Mouse (Mus musculus) kidney, embryonic 16.5 days (tissue): Measurements from ENCODE around the gene Ddo. TPM values are rescaled to one million over a fixed set of nuclear protein-coding genes. Genes with fewer than 3 reads are reported as not detected.

Experiments used
- ATAC-seq: fragments of 200-750 bp; cut with Nextera tagmentation; 2 replicates; pipeline ENCODE4 v1.8.0; 2017; ENCODE audit warnings: moderate TSS enrichment; ENCODE audit not compliant: low FRiP score, low TSS enrichment
- H3K27ac ChIP-seq: fragments of 300-500 bp; sonication (generic); 2 replicates; pipeline ENCODE4 v1.5.1; 2014; ENCODE audit warnings: low read length
- H3K27me3 ChIP-seq: fragments of 300-500 bp; sonication (generic); 2 replicates; pipeline ENCODE4 v1.6.1; 2014; ENCODE audit warnings: low read length, control low read depth, mixed read lengths; ENCODE audit not compliant: insufficient read depth
- H3K36me3 ChIP-seq: fragments of 300-500 bp; sonication (generic); 2 replicates; pipeline ENCODE4 v1.6.1; 2014; ENCODE audit warnings: low read length, control low read depth, mixed read lengths; ENCODE audit not compliant: insufficient read depth
- H3K4me1 ChIP-seq: fragments of 300-500 bp; sonication (generic); 2 replicates; pipeline ENCODE4 v1.6.1; 2014; ENCODE audit warnings: low read length, control low read depth, mixed read lengths; ENCODE audit not compliant: insufficient read depth
- H3K4me2 ChIP-seq: fragments of 300-500 bp; sonication (generic); replicated peaks from 2 replicates; pipeline ENCODE4 v1.6.1; 2014; ENCODE audit warnings: low read depth, low read length
- H3K4me3 ChIP-seq: fragments of 300-500 bp; sonication (generic); 2 replicates; pipeline ENCODE4 v1.5.1; 2014; ENCODE audit warnings: mild to moderate bottlenecking, low read length
- H3K9ac ChIP-seq: fragments of 300-500 bp; sonication (generic); replicated peaks from 2 replicates; pipeline ENCODE4 v1.6.1; 2014; ENCODE audit warnings: low read length
- H3K9me3 ChIP-seq: fragments of 300-500 bp; sonication (generic); 2 replicates; pipeline ENCODE4 v1.6.1; 2016; ENCODE audit warnings: low read length, control low read depth
- WGBS: fragments of 180-500 bp; shearing (Covaris S2); extraction: QIAGEN DNeasy Blood & Tissue Kit; methylation state at CpG from one replicate; pipeline ENCODE4 v1.1.7; 2014; 5-methylcytosine and 5-hydroxymethylcytosine counted together
- polyA plus RNA-seq: library from polyadenylated mRNA; unstranded; fragments of >200 nt; fragmentation: Nextera tagmentation; extraction: Ambion mirVana; gene quantifications from 2 replicates; pipeline ENCODE4 v1.2.1, GENCODE M21; 2015

The Ddo gene
- polyA plus RNA-seq, 1 experiment from 2014 or later = 0.74 TPM

GRCm38 (mm10) chr10:40724342-40724741 is 94.5 kb downstream of the Ddo start:
- Histone ChIP-seq H3K4me3 (no peak overlapping the region), H3K27me3 (no peaks in the 10 kb centered on the region), H3K4me1 (no peaks in the 10 kb centered on the region; the same call in 1 of the 2 replicates), H3K4me2 (no peak overlapping the region), H3K36me3 (no peaks in the 10 kb centered on the region), H3K9ac (no peak overlapping the region), H3K27ac (peak overlapping the region; percentile 22; the same call in 1 of the 2 replicates), H3K9me3 (no peaks in the 10 kb centered on the region)
- ATAC-seq = peak; percentile 39; the same call in 1 of the 2 replicates
- 38% methylated on average over 6 of the region's 6 CpGs for WGBS

GRCm38 (mm10) chr10:40725066-40725465 is 95.3 kb downstream of the Ddo start:
- H3K27ac ChIP-seq = no peak overlapping the region
- H3K27me3 ChIP-seq = no peaks in the 10 kb centered on the region
- H3K4me1 ChIP-seq = no peaks in the 10 kb centered on the region; the same call in 1 of the 2 replicates
- no peaks in the 10 kb centered on the region for H3K9me3 ChIP-seq
- H3K4me3 ChIP-seq = no peak overlapping the region
- no peak overlapping the region for H3K4me2 ChIP-seq
- no peak overlapping the region for H3K9ac ChIP-seq
- 54% methylated on average over 4 of the region's 4 CpGs for WGBS
- no peaks in the 10 kb centered on the region for H3K36me3 ChIP-seq
- no peak; the same call in 1 of the 2 replicates for ATAC-seq

- H3K36me3 ChIP-seq = no peaks in the 10 kb centered on the region
- ATAC-seq = no peak
- no peak overlapping the region for H3K9ac ChIP-seq
- H3K9me3 ChIP-seq = no peaks in the 10 kb centered on the region
- no peaks in the 10 kb centered on the region for H3K27me3 ChIP-seq
- H3K4me2 ChIP-seq = no peak overlapping the region
- no peak overlapping the region for H3K27ac ChIP-seq
- WGBS = 57% methylated on average over 4 of the region's 4 CpGs
- no peaks in the 10 kb centered on the region; the same call in 1 of the 2 replicates for H3K4me1 ChIP-seq
- H3K4me3 ChIP-seq = no peak overlapping the region
Measured at GRCm38 (mm10) chr10:40725471-40725870, 95.7 kb downstream of the Ddo start.

GRCm38 (mm10) chr10:40726288-40726902 is 96.6 kb downstream of the Ddo start:
- no peaks in the 10 kb centered on the region; the same call in 1 of the 2 replicates for H3K4me1 ChIP-seq
- H3K27me3 ChIP-seq = no peaks in the 10 kb centered on the region
- no peak overlapping the region for H3K27ac ChIP-seq
- ATAC-seq = no peak
- no peak overlapping the region for H3K9ac ChIP-seq
- no peaks in the 10 kb centered on the region for H3K9me3 ChIP-seq
- H3K4me3 ChIP-seq = no peak overlapping the region
- H3K4me2 ChIP-seq = no peak overlapping the region
- no peaks in the 10 kb centered on the region for H3K36me3 ChIP-seq
- 76% methylated on average over 11 of the region's 11 CpGs for WGBS

GRCm38 (mm10) chr10:40726989-40727388 is 97.2 kb downstream of the Ddo start:
- Histone ChIP-seq H3K9me3 (no peaks in the 10 kb centered on the region), H3K36me3 (no peaks in the 10 kb centered on the region), H3K9ac (no peak overlapping the region), H3K27ac (no peak overlapping the region), H3K27me3 (no peaks in the 10 kb centered on the region), H3K4me3 (no peak overlapping the region), H3K4me1 (no peaks in the 10 kb centered on the region; the same call in 1 of the 2 replicates), H3K4me2 (no peak overlapping the region)
- WGBS = 66% methylated on average over 5 of the region's 5 CpGs
- ATAC-seq = no peak

GRCm38 (mm10) chr10:40730200-40730599 is 100.4 kb downstream of the Ddo start:
- no peaks in the 10 kb centered on the region for H3K36me3 ChIP-seq
- H3K4me3 ChIP-seq = no peak overlapping the region
- H3K27me3 ChIP-seq = no peaks in the 10 kb centered on the region
- H3K27ac ChIP-seq = no peak overlapping the region
- H3K9me3 ChIP-seq = no peaks in the 10 kb centered on the region
- WGBS = 65% methylated on average over 5 of the region's 5 CpGs
- no peak overlapping the region for H3K4me2 ChIP-seq
- H3K4me1 ChIP-seq = no peaks in the 10 kb centered on the region
- ATAC-seq = no peak
- no peak overlapping the region for H3K9ac ChIP-seq

Other genes starting within 250 kb of the Ddo start
- gene Slc22a16, start 59.7 kb upstream of the Ddo start, polyA plus RNA-seq = not detected in 2 replicates
- gene Mettl24, start 53.3 kb downstream of the Ddo start, polyA plus RNA-seq = 2.1 and 2.7 TPM in 2 replicates